Mouse (Mus musculus) embryonic facial prominence, embryonic 14.5 days (tissue): ENCODE measurements around the gene Rtn4r. TPM values are rescaled to one million over a fixed set of nuclear protein-coding genes. Genes with fewer than 3 reads are reported as not detected.

Experiments used
- ATAC-seq: fragments of 200-750 bp; cut with Nextera tagmentation; 2 replicates; pipeline ENCODE4 v1.8.0; 2017; ENCODE audit warnings: low read depth, moderate number of reproducible peaks, moderate TSS enrichment
- DNase-seq: peaks from one replicate; pipeline ENCODE4 v3.0.0-alpha.2; 2015; ENCODE audit warnings: low spot score
- H3K27ac ChIP-seq: fragments of 300-500 bp; sonication (generic); replicated peaks from 2 replicates; pipeline ENCODE4 v1.5.1; 2014; ENCODE audit warnings: low read depth, mild to moderate bottlenecking, low read length, moderate library complexity
- H3K27me3 ChIP-seq: fragments of 300-500 bp; sonication (generic); replicated peaks from 2 replicates; pipeline ENCODE4 v1.6.1; 2014; ENCODE audit warnings: low read length; ENCODE audit not compliant: control insufficient read depth, insufficient read depth
- H3K36me3 ChIP-seq: fragments of 300-500 bp; sonication (generic); 2 replicates; pipeline ENCODE4 v1.6.1; 2014; ENCODE audit warnings: low read length, mixed read lengths; ENCODE audit not compliant: control insufficient read depth, insufficient read depth
- H3K4me1 ChIP-seq: fragments of 300-500 bp; sonication (generic); 2 replicates; pipeline ENCODE4 v1.6.1; 2014; ENCODE audit warnings: antibody characterized with exemption, low read length; ENCODE audit not compliant: control insufficient read depth, insufficient read depth
- H3K4me2 ChIP-seq: fragments of 300-500 bp; sonication (generic); 2 replicates; pipeline ENCODE4 v1.6.1; 2014; ENCODE audit warnings: low read depth, mild to moderate bottlenecking, low read length, moderate library complexity, mixed read lengths
- H3K4me3 ChIP-seq: fragments of 300-500 bp; sonication (generic); 2 replicates; pipeline ENCODE4 v1.5.1; 2014; ENCODE audit warnings: low read depth, mild to moderate bottlenecking, low read length
- H3K9ac ChIP-seq: fragments of 300-500 bp; sonication (generic); 2 replicates; pipeline ENCODE4 v1.6.1; 2014; ENCODE audit warnings: low read depth, mild to moderate bottlenecking, low read length, moderate library complexity, mixed read lengths
- H3K9me3 ChIP-seq: fragments of 300-500 bp; sonication (generic); 2 replicates; pipeline ENCODE4 v1.6.1; 2016; ENCODE audit warnings: low read length; ENCODE audit not compliant: control insufficient read depth
- WGBS: fragments of 180-500 bp; shearing (Covaris S2); extraction: QIAGEN DNeasy Blood & Tissue Kit; methylation state at CpG from one replicate; pipeline ENCODE4 v1.1.7; 2014; 5-methylcytosine and 5-hydroxymethylcytosine counted together
- polyA plus RNA-seq: library from polyadenylated mRNA; unstranded; fragments of >200 nt; fragmentation: Nextera tagmentation; extraction: Ambion mirVana; gene quantifications from 2 replicates; pipeline ENCODE4 v1.2.1, GENCODE M21; 2014

Rtn4r gene
- polyA plus RNA-seq, 1 experiment from 2014 or later: 4.3 TPM

GRCm38 (mm10) chr16:18154521-18155171 lies 27.2 kb downstream of the Rtn4r start:
- peak overlapping the region; percentile 4; the same call in 1 of the 2 replicates for H3K4me2 ChIP-seq
- 37% methylated on average over 11 of the region's 14 CpGs for WGBS
- peaks cover 16% of the 10 kb centered on the region for H3K4me1 ChIP-seq
- no peak overlapping the region for H3K9ac ChIP-seq
- no peaks in the 10 kb centered on the region for H3K36me3 ChIP-seq
- no peaks in the 10 kb centered on the region for H3K9me3 ChIP-seq
- DNase-seq (peak; percentile 52), ATAC-seq (peak; percentile 16; the same call in 1 of the 2 replicates)
- H3K4me3 ChIP-seq: no peak overlapping the region
- H3K27ac ChIP-seq: no peak overlapping the region
- H3K27me3 ChIP-seq: no peaks in the 10 kb centered on the region

DNA sequence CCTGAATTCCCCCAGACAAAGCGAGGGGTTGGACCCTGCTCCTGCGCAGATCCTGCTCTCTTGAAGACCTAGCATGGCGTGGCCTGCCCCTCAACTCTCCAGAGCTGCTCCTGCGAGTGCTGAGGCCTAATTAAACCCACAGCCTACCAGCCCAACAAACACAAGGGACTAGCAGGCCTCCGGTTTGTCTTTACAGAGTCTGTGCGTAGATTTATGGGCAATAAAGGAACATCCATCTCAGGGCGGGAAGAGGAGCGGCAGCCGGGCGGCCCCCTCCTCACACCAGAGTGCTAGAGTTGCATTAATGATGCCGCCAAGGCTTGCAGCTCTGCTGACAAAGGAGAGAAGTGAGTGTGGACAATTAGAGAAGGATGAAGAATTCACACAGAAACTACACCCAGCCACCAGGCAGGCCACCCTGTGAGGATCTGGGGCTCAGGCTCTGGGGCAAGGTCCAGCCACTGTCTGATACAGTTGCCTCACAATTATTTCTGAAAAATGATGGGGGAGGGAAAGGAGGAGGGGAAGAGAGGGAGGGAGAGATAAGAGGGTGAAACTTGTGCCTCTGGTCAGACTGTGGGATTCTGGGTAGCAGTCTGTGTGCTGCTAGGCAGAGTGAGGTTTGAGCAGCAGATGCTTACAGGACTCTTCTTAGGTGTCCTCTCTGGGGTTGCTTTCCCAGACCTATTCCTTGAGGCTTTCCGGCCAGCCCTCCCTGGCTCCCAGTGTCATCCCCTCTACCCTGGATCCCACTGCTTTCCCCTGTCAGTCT lies 29.3 kb downstream of the Rtn4r start:
- H3K36me3 ChIP-seq: no peaks in the 10 kb centered on the region
- ATAC-seq (no peak), DNase-seq (no peak)
- 63% methylated on average over 12 of the region's 12 CpGs for WGBS
- H3K9me3 ChIP-seq: no peaks in the 10 kb centered on the region
- no peaks in the 10 kb centered on the region for H3K27me3 ChIP-seq
- H3K27ac ChIP-seq: no peak overlapping the region
- no peak overlapping the region for H3K4me2 ChIP-seq
- peaks cover 37% of the 10 kb centered on the region for H3K4me1 ChIP-seq
- no peak overlapping the region for H3K9ac ChIP-seq
- H3K4me3 ChIP-seq: no peak overlapping the region

DNA sequence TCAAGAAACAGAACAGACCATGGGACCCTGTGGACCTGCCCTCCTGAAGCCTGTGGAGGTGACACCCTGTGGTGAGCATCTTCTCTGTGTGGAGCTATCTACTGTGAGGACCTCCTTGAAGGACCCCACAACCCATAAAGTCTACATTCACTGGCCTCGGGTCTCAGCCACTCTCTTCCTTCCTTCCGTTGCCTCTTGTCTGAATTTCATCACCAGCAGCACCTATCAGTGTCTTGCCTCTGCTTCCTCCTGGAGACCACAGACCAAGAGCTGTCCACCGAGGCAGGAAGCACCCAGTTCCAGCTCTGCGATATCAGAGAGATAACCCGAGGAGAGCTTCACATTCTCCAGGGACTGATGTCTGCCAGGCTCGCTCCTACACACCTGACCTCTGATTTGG lies 31.8 kb downstream of the Rtn4r start:
- Histone ChIP-seq H3K27me3 (no peaks in the 10 kb centered on the region), H3K4me1 (peaks cover 48% of the 10 kb centered on the region)
- WGBS: 72% methylated on average over 6 of the region's 6 CpGs

GRCm38 (mm10) chr16:18159778-18160177 lies 32.3 kb downstream of the Rtn4r start:
- WGBS: 32% methylated on average over 1 of the region's 1 CpGs
- Histone ChIP-seq H3K4me2 (no peak overlapping the region), H3K9me3 (no peaks in the 10 kb centered on the region), H3K27ac (0 out of 2 replicates have a peak overlapping the region, but pooled peaks have one; percentile 44), H3K4me3 (no peak overlapping the region), H3K4me1 (peaks cover 46% of the 10 kb centered on the region), H3K36me3 (no peaks in the 10 kb centered on the region), H3K9ac (no peak overlapping the region), H3K27me3 (no peaks in the 10 kb centered on the region)
- ATAC-seq (no peak), DNase-seq (no peak)

More for the DNA sequence above, 31.8 kb downstream of the Rtn4r start:
- Histone ChIP-seq H3K9ac (no peak overlapping the region), H3K36me3 (no peaks in the 10 kb centered on the region), H3K4me2 (no peak overlapping the region), H3K4me3 (no peak overlapping the region), H3K27ac (no peak overlapping the region), H3K9me3 (no peaks in the 10 kb centered on the region)
- ATAC-seq: no peak
- DNase-seq: no peak

DNA sequence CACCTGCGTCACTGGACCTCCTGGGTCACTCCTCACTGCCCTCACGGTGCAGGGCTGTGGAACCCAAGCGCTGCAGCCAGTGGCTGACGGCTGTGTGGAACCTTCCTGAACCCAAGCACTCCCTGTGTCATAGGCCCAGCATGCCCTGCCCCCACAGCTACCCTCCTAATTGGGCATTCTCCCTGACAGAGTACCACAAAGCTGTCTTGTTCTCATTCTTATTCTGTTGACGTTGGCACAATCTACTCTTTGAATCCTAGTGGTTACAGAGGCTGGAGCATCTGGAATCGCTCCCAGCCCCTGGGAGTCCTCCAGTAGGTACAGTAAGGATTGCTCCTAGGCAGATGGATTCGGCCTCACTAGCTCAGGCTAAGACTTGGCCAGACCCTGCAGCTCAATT lies 33.1 kb downstream of the Rtn4r start:
- 41% methylated on average over 7 of the region's 7 CpGs for WGBS
- Histone ChIP-seq H3K4me3 (no peak overlapping the region), H3K9ac (no peak overlapping the region), H3K4me1 (peaks cover 45% of the 10 kb centered on the region), H3K27ac (peak overlapping the region; percentile 48; the same call in 1 of the 2 replicates), H3K27me3 (no peaks in the 10 kb centered on the region), H3K36me3 (no peaks in the 10 kb centered on the region), H3K4me2 (no peak overlapping the region), H3K9me3 (no peaks in the 10 kb centered on the region)
- peak; percentile 75 for DNase-seq
- ATAC-seq: peak; percentile 60

GRCm38 (mm10) chr16:18161190-18161589 lies 33.7 kb downstream of the Rtn4r start:
- H3K27ac ChIP-seq: no peak overlapping the region; the same call in 1 of the 2 replicates
- no peak overlapping the region for H3K9ac ChIP-seq
- DNase-seq (no peak), ATAC-seq (no peak)
- no peaks in the 10 kb centered on the region for H3K27me3 ChIP-seq
- 75% methylated on average over 1 of the region's 1 CpGs for WGBS
- H3K4me1 ChIP-seq: peaks cover 45% of the 10 kb centered on the region
- H3K4me2 ChIP-seq: no peak overlapping the region
- no peak overlapping the region for H3K4me3 ChIP-seq
- no peaks in the 10 kb centered on the region for H3K36me3 ChIP-seq
- H3K9me3 ChIP-seq: no peaks in the 10 kb centered on the region

DNA sequence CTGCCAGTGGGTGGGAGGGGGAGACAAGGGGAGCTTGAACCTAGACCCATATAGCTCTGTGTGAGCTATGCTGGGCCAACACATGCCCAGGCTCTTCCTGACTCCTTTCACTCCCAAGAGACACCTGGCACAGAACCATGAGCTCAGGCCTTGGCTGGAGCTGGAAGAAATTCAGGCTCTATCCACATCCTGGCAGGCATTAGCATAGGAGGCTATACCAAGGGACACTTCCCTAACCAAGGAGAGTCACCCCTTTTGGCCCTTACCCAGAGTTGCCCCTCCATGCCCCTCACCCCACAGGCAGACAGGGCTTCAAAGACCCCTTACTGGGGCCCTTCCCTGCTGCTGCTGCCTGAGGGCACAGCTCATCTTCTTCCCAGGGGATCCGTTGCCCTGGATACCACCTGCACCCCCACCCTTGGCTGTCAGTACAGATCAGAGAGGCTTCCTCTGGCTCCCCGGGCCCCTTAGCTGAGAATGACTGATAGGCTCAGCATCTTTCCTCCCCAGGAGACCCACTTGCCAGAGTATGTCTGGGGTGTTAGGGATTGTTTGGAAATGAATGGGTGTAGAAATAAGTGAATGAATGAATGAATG lies 37.3 kb downstream of the Rtn4r start:
- Histone ChIP-seq H3K4me3 (no peak overlapping the region), H3K36me3 (no peaks in the 10 kb centered on the region), H3K27me3 (no peaks in the 10 kb centered on the region), H3K27ac (no peak overlapping the region), H3K9ac (no peak overlapping the region), H3K4me2 (no peak overlapping the region), H3K4me1 (peaks cover 38% of the 10 kb centered on the region), H3K9me3 (no peaks in the 10 kb centered on the region)
- ATAC-seq: no peak
- WGBS: 15% methylated on average over 2 of the region's 2 CpGs
- DNase-seq: no peak

- no peak for ATAC-seq
- Histone ChIP-seq H3K9me3 (no peaks in the 10 kb centered on the region), H3K27ac (no peak overlapping the region)
These were observed 39.3 kb downstream of the Rtn4r start for GRCm38 (mm10) chr16:18166613-18167190.

More at GRCm38 (mm10) chr16:18166613-18167190, 39.3 kb downstream of the Rtn4r start:
- no peak overlapping the region for H3K9ac ChIP-seq
- DNase-seq: no peak
- no peaks in the 10 kb centered on the region for H3K27me3 ChIP-seq
- H3K4me1 ChIP-seq: peaks cover 19% of the 10 kb centered on the region
- no peak overlapping the region for H3K4me2 ChIP-seq
- no peaks in the 10 kb centered on the region for H3K36me3 ChIP-seq
- 70% methylated on average over 6 of the region's 6 CpGs for WGBS
- no peak overlapping the region for H3K4me3 ChIP-seq
